Mouse (Mus musculus) lung, embryonic 15.5 days (tissue): ENCODE data around the gene Plcxd2. TPM values are rescaled to one million over a fixed set of nuclear protein-coding genes. Genes with fewer than 3 reads are reported as not detected.
A peak's percentile ranks its signal among the peaks of the same experiment; 100 is the strongest.

Experiments used
- ATAC-seq: fragments of 200-750 bp; cut with Nextera tagmentation; 2 replicates; pipeline ENCODE4 v1.8.0; 2017; ENCODE audit warnings: moderate number of reproducible peaks, borderline replicate concordance; ENCODE audit not compliant: low FRiP score, low TSS enrichment; ENCODE audit errors: extremely low read depth
- H3K27ac ChIP-seq: fragments of 300-500 bp; sonication (generic); 2 replicates; pipeline ENCODE4 v1.5.1; 2015; ENCODE audit warnings: moderate library complexity, mild to moderate bottlenecking, inconsistent platforms
- H3K27me3 ChIP-seq: fragments of 300-500 bp; sonication (generic); 2 replicates; pipeline ENCODE4 v1.6.1; 2015; ENCODE audit warnings: inconsistent platforms
- H3K36me3 ChIP-seq: fragments of 300-500 bp; sonication (generic); 2 replicates; pipeline ENCODE4 v1.6.1; 2015; ENCODE audit warnings: inconsistent platforms
- H3K4me1 ChIP-seq: fragments of 300-500 bp; sonication (generic); 2 replicates; pipeline ENCODE4 v1.6.1; 2015; ENCODE audit warnings: inconsistent platforms
- H3K4me2 ChIP-seq: fragments of 300-500 bp; sonication (generic); 2 replicates; pipeline ENCODE4 v1.6.1; 2015; ENCODE audit warnings: inconsistent platforms, mild to moderate bottlenecking, moderate library complexity
- H3K4me3 ChIP-seq: fragments of 300-500 bp; sonication (generic); 2 replicates; pipeline ENCODE4 v1.5.1; 2015; ENCODE audit warnings: mild to moderate bottlenecking, inconsistent platforms
- H3K9ac ChIP-seq: fragments of 300-500 bp; sonication (generic); 2 replicates; pipeline ENCODE4 v1.6.1; 2015; ENCODE audit warnings: inconsistent platforms
- H3K9me3 ChIP-seq: fragments of 300-500 bp; sonication (generic); 2 replicates; pipeline ENCODE4 v1.6.1; 2016; ENCODE audit warnings: inconsistent platforms
- WGBS: fragments of 180-500 bp; shearing (Covaris S2); methylation state at CpG from one replicate; pipeline ENCODE4 v1.1.7; 2015; 5-methylcytosine and 5-hydroxymethylcytosine counted together
- polyA plus RNA-seq: library from polyadenylated mRNA; unstranded; fragments of >200 nt; fragmentation: Nextera tagmentation; extraction: Ambion mirVana; gene quantifications from 2 replicates; pipeline ENCODE4 v1.2.1, GENCODE M21; 2015

Gene Plcxd2
- polyA plus RNA-seq, 1 experiment from 2014 or later, result 0.85 TPM

DNA sequence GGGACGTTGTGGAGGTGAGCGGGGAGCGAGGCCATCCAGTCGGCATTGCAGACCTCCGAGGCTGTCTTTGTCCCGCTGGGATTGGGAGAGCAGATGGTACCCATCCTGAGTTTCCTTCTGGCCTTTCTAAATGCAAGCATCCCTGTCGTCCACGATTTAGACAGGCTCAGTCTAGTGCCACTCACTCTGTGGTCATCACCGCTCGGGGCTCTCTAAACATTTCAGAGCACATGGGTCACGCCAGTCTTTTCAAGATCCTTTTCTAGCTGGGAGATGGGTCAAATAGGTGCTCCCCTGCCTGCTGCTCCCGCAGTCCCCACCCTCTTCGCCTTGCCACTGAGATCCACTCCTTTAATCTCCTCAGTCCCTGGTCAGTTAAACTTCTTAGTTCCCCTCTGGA, 301 bp downstream of the Plcxd2 start:
- peak overlapping the region; percentile 49 for H3K9ac ChIP-seq
- peak overlapping the region; percentile 86 for H3K4me2 ChIP-seq
- H3K4me3 ChIP-seq, result peak overlapping the region; percentile 62
- WGBS, result 2% methylated on average over 13 of the region's 13 CpGs
- H3K27ac ChIP-seq, result 0 out of 2 replicates have a peak overlapping the region, but pooled peaks have one; percentile 9
- H3K27me3 ChIP-seq, result no peaks in the 10 kb centered on the region
- 0 out of 2 replicates have a peak, but pooled peaks have one; percentile 24 for ATAC-seq
- H3K36me3 ChIP-seq, result no peaks in the 10 kb centered on the region
- H3K4me1 ChIP-seq, result 0 out of 2 replicates have a peak, but pooled peaks cover 9% of the 10 kb centered on the region
- H3K9me3 ChIP-seq, result no peaks in the 10 kb centered on the region

DNA sequence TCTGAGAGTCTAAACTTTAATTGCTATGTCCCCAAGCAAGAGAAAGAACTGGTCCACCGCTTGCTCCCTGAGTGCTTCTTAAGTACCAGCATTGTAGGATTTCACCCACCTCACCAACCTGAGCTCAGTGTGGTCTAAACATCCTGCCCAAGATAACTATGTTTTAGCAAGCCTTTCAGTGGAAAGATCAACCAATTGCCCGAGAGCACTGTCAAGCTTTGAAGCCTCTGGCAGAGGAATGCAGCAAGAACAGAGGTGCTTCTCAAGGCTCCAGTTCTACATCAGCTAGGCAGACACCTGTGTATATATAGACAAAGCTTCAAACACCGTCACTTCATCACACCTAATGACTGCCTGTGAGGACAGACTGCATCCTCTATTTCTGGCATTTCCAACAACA, 1.3 kb downstream of the Plcxd2 start:
- no peaks in the 10 kb centered on the region for H3K9me3 ChIP-seq
- no peaks in the 10 kb centered on the region for H3K36me3 ChIP-seq
- H3K4me2 ChIP-seq, result peak overlapping the region; percentile 86; the same call in 1 of the 2 replicates
- H3K27ac ChIP-seq, result no peak overlapping the region
- WGBS, result 46% methylated on average over 3 of the region's 3 CpGs
- H3K4me1 ChIP-seq, result 0 out of 2 replicates have a peak, but pooled peaks cover 9% of the 10 kb centered on the region
- H3K27me3 ChIP-seq, result no peaks in the 10 kb centered on the region
- ATAC-seq, result no peak
- H3K4me3 ChIP-seq, result no peak overlapping the region
- no peak overlapping the region for H3K9ac ChIP-seq

DNA sequence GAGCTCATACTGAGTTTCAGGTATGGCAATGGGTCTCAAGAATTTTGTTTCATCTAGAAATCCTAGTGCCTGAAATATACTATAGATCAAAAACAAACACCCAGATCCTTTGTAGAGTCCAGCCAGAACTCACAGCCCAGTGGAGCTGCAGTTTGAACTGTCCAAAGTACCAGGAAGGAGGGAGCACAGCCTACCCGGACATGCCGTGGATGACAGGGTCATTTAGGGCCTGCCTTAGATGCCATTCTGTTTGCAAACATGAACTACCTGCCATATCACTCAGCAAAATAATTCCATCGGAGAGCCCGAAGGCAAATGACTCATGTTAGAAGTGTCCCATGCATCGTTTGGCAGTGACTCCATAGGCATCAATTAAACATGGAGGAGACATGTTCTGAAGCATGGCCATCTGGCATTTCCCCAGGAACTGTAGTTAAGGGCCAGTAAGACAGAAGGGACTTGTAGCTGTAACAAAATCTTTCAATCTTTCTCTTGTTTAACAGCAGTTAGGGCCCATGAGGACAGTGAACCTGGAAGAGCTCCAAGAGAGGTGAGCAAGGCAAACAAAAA, 1.9 kb downstream of the Plcxd2 start:
- no peak overlapping the region for H3K9ac ChIP-seq
- no peaks in the 10 kb centered on the region for H3K27me3 ChIP-seq
- H3K4me1 ChIP-seq, result 0 out of 2 replicates have a peak, but pooled peaks cover 9% of the 10 kb centered on the region
- H3K27ac ChIP-seq, result no peak overlapping the region
- 69% methylated on average over 5 of the region's 5 CpGs for WGBS
- no peaks in the 10 kb centered on the region for H3K9me3 ChIP-seq
- H3K4me3 ChIP-seq, result no peak overlapping the region
- H3K4me2 ChIP-seq, result no peak overlapping the region
- no peak for ATAC-seq
- H3K36me3 ChIP-seq, result no peaks in the 10 kb centered on the region

DNA sequence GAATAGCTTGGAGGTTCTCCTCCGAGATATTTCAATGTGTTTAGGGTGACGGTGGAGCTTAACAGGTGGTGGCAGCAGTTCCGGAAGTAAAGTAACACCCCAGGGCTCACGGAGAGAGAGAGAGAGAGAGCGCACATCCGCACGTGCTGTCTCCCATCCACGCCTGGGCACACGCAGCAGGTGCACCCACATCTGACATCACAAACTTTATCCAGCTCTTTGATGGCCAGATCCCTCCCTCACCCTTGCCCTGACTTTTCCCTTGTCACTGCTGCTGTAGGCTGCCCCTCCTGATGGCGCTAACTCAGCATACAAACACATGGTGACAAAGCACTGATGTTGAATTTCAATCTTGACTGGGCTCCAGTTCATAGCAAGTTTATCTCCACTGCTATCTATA, 3.8 kb downstream of the Plcxd2 start:
- no peak overlapping the region for H3K27ac ChIP-seq
- no peaks in the 10 kb centered on the region for H3K9me3 ChIP-seq
- H3K4me1 ChIP-seq, result 0 out of 2 replicates have a peak, but pooled peaks cover 9% of the 10 kb centered on the region
- H3K9ac ChIP-seq, result no peak overlapping the region
- no peak for ATAC-seq
- no peak overlapping the region for H3K4me3 ChIP-seq
- H3K4me2 ChIP-seq, result no peak overlapping the region
- H3K27me3 ChIP-seq, result no peaks in the 10 kb centered on the region
- WGBS, result 77% methylated on average over 10 of the region's 10 CpGs
- no peaks in the 10 kb centered on the region for H3K36me3 ChIP-seq

DNA sequence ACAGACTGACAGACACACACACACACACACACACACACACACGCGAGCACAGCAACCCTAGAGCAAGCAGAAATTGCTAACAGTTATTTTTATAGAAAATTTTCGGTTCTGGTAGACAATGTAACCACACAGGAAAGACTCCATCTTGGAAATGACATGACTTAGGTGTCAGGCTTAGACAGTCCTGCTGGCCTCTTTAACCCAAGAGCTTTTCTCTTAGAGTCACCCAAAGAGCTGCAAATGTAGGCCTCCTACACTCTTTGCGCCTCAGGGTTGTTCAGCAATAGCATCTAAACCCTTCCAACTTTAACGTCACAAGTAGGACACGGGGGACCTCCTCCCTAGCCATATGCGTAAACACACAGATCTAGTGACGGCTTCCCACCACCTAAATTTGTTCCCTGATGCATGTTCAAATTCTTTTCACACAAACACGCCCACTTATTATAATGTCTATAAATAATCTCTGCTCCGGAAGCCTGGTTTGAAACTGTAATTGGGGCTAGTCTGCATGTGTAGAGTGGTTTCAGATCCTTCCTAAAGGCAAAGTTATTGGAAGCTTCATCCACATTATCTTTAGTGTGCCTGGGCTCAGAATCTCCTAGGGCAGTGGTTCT, 8.4 kb downstream of the Plcxd2 start:
- Histone ChIP-seq H3K27ac (no peak overlapping the region), H3K9me3 (no peaks in the 10 kb centered on the region), H3K9ac (no peak overlapping the region), H3K36me3 (no peaks in the 10 kb centered on the region), H3K4me2 (no peak overlapping the region), H3K4me3 (no peak overlapping the region), H3K4me1 (no peaks in the 10 kb centered on the region), H3K27me3 (no peaks in the 10 kb centered on the region)
- 76% methylated on average over 10 of the region's 10 CpGs for WGBS
- no peak for ATAC-seq

DNA sequence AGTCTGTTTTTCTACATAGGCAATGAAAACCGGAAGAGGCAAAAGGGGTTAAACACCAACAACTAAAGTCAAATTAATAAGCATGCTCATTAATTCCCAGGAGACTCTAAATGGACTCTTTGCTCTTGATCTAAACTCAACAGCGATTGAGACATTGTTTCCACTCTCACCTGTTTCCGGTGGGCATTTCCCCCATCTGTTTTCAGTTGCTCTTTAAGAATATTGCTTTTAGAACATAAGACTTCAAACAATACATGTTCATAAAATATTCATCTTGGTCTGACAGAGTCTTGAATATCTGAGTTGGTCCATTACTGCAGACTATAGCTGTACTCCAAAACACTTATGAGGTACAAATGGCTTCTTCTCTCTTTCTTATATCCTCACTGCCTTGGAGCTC, 9.0 kb downstream of the Plcxd2 start:
- Histone ChIP-seq H3K4me3 (no peak overlapping the region), H3K9ac (no peak overlapping the region), H3K4me2 (no peak overlapping the region), H3K27me3 (no peaks in the 10 kb centered on the region), H3K4me1 (no peaks in the 10 kb centered on the region), H3K36me3 (no peaks in the 10 kb centered on the region), H3K9me3 (no peaks in the 10 kb centered on the region), H3K27ac (no peak overlapping the region)
- WGBS, result 84% methylated on average over 3 of the region's 3 CpGs
- ATAC-seq, result no peak

DNA sequence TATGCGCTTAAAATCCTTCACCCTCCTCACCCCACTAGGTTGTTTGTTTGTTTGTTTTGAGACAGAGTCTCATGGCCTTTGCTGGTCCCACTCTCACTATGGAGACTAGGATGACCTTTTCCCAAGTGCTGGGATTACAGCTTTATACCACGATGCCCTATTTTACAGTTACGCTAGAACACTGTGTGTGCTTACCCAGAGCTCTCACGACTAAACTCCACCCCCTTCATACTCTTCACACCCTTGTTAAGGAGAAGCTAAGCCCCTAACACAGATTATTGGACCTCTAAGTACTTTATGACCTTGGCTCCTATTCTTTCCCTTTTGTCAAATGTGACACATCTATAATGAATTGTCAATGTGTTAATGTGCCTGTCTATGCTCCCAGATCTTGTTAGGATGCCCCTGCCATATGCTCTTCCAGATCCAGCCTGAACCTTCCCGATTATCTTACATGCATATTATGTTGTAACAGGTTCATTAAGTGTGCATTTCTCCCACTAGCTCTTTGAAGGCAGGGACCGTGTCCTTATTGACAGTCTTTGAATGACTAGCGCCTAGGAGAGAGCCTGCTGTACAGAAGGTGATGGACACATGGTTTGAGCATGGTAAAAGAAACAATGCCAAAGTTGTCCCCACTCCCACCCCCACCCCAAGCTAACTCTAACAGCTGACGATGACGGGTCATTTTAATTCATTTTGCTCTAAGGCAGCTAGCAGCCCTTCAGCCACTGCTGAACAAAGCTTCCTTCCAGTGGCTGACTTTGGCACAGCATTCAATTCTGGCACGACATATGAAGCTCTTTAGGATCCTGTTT, 10.4 kb downstream of the Plcxd2 start:
- no peaks in the 10 kb centered on the region for H3K27me3 ChIP-seq
- no peak overlapping the region for H3K9ac ChIP-seq
- H3K36me3 ChIP-seq, result no peaks in the 10 kb centered on the region
- no peak overlapping the region for H3K27ac ChIP-seq
- H3K4me2 ChIP-seq, result no peak overlapping the region
- no peak overlapping the region for H3K4me3 ChIP-seq
- no peak for ATAC-seq
- 73% methylated on average over 10 of the region's 10 CpGs for WGBS
- H3K4me1 ChIP-seq, result no peaks in the 10 kb centered on the region
- no peaks in the 10 kb centered on the region for H3K9me3 ChIP-seq

DNA sequence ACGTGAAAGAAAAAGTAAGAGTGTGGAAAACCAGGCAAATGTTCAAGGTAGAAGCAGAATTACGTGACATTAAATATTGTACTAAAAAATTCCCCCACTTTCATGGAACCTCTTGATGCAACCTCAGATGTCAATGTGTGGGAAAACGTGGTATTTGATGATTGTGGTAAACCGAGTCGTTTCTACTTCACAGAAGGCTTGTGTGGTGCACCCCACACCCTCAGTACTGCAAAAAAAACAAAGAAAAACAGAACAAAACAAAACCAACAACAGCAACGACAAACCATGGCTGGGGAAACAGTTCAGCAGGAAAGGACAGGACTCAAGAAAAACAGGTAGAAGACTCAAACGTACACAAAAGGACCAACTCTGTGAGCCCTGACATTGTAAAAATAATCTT, 11.8 kb downstream of the Plcxd2 start:
- H3K4me2 ChIP-seq, result no peak overlapping the region
- H3K36me3 ChIP-seq, result no peaks in the 10 kb centered on the region
- H3K4me3 ChIP-seq, result no peak overlapping the region
- ATAC-seq, result no peak
- no peak overlapping the region for H3K27ac ChIP-seq
- no peaks in the 10 kb centered on the region for H3K27me3 ChIP-seq
- H3K4me1 ChIP-seq, result no peaks in the 10 kb centered on the region
- WGBS, result 74% methylated on average over 7 of the region's 7 CpGs
- no peaks in the 10 kb centered on the region for H3K9me3 ChIP-seq
- H3K9ac ChIP-seq, result no peak overlapping the region

DNA sequence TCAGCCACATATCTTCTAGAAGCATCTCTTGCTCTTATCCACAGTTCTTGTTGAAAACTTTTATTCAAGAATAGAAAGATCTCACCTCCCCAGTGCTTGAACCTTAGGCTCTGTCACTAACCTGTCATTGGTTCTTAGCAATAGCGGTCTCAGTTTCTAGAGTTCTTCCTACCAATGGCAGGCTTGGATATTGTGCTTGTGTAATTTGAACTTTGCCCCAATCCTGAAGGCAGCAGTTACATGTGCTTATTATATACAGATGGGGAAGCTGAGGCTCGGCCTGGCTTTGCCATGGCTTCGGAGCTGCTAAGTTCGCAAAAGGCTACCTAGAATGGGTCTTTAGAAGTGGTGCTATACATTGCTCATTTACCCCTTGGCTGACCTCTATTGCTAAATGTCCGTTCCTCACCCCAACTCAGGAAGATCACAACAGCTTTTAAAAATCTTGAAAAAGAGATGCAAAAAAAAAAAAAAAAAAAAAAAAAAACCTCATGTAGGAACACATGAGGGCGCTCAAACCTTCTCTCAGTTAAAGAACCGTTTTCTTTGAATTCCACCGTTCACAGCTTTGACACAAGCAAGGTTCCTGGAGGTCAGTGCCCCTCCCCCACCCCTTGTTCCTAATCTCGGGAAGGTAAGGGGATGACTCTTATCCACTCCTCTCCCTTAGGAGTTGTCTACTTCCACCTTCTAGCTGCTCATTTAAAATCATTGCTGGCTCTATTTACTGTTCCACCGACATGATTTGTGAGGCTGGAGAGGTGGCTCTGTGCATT, 18.9 kb downstream of the Plcxd2 start:
- WGBS, result 46% methylated on average over 10 of the region's 10 CpGs

DNA sequence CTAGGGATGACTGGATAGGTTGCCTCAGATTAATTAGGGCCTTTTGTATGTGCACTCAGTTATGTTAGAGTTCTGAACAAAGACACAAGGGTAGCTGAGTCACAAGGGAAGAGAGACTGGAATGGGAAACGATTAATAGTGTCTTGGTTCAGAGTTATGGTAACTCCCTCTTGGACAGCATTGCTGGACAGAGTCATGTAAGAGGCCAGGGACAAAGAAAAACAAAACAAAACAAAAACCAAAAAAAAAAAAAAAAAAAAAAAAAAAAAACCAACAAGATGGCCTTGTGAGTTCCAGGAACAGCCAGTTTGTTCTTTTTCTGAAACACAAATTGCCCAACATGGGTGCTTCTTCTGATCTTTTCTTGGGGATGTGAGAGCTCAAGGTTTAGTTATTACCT, 23.8 kb downstream of the Plcxd2 start:
- no peaks in the 10 kb centered on the region for H3K27me3 ChIP-seq
- no peak for ATAC-seq
- no peak overlapping the region for H3K27ac ChIP-seq
- WGBS, result 66% methylated on average over 1 of the region's 1 CpGs
- no peaks in the 10 kb centered on the region for H3K9me3 ChIP-seq
- no peak overlapping the region for H3K4me3 ChIP-seq
- H3K4me2 ChIP-seq, result no peak overlapping the region
- no peaks in the 10 kb centered on the region for H3K36me3 ChIP-seq
- no peak overlapping the region for H3K9ac ChIP-seq
- H3K4me1 ChIP-seq, result no peaks in the 10 kb centered on the region

More for the DNA sequence above, 18.9 kb downstream of the Plcxd2 start:
- Histone ChIP-seq H3K9me3 (no peaks in the 10 kb centered on the region), H3K4me3 (no peak overlapping the region), H3K36me3 (no peaks in the 10 kb centered on the region), H3K4me1 (no peaks in the 10 kb centered on the region), H3K4me2 (no peak overlapping the region), H3K27ac (no peak overlapping the region), H3K9ac (no peak overlapping the region), H3K27me3 (no peaks in the 10 kb centered on the region)
- no peak for ATAC-seq

DNA sequence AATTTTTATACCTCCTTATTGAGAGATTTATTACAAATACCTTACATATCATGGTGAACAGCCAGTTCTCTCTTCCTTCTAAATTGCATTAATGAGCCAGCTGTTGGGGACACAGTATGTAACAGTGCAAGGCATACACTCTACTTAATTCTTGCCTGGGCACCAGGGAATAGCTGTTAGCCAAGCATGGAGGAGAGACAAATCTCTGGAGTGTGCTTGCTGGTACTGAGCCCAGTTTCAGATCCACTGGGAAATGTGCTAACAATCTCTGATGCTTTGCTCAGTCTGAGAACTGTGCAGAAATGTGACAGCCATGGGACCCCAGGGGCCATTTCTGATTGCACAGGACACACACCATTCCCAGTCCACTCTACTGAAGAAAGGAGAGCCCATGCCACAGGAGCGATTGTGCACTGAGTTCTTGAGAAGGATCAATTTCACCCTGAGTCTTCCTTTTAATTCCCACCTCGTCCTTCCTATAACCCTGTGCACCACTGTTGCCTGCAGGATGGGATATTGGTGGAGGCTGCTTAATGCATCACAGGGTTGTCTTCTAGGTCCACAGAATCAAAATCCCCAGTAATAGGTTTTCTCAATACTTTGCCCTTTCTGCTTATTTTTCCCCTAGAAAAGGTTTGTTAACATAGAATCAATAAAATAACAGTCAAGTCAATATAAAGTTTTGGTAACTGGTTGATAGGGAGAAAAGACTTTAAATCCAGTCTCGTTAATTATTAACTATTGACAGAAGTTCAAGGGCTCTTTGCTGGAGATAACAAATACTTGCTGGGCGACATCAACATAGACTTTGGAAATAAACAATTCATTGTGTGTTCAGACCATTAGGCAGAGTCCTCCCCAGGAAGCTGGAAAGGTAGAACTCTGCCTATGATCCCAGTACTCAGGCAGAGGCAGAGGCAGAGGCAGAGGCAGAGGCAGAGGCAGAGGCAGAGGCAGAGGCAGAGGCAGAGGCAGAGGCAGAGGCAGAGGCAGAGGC, 25.1 kb downstream of the Plcxd2 start:
- Histone ChIP-seq H3K27me3 (no peaks in the 10 kb centered on the region), H3K36me3 (no peaks in the 10 kb centered on the region), H3K27ac (no peak overlapping the region), H3K4me3 (no peak overlapping the region), H3K9ac (no peak overlapping the region), H3K9me3 (no peaks in the 10 kb centered on the region), H3K4me1 (no peaks in the 10 kb centered on the region), H3K4me2 (no peak overlapping the region)
- WGBS, result 56% methylated on average over 4 of the region's 4 CpGs
- ATAC-seq, result no peak
